Mouse (Mus musculus): ENCODE measurements at regions not wholly inside any gene's neighbourhood (a gene's known extent, or its start where the extent isn't known, plus 50 kb on each side); places are given as distances from the start of the nearest gene placed in this dataset.

- no peak for DNase-seq (ENCODE audit: low spot score)
- ATAC-seq (replicated peaks; ENCODE audit: low FRiP score) = no peak
- H3K36me3 ChIP-seq (ENCODE audit: control insufficient read depth, insufficient read depth, low read length) = no peaks in the 10 kb centered on the region
- H3K4me2 ChIP-seq = no peak overlapping the region
- H3K4me3 ChIP-seq (ENCODE audit: low read depth, low read length) = no peak overlapping the region
- WGBS = 74% methylated on average over 1 of the region's 1 CpGs
- no peaks in the 10 kb centered on the region for H3K4me1 ChIP-seq (replicated peaks; ENCODE audit: control insufficient read depth, insufficient read depth, low read length)
- no peaks in the 10 kb centered on the region for H3K27me3 ChIP-seq (replicated peaks; ENCODE audit: control insufficient read depth, insufficient read depth, low read length)
- no peaks in the 10 kb centered on the region for H3K9me3 ChIP-seq (ENCODE audit: control insufficient read depth, low read length)
- H3K9ac ChIP-seq (ENCODE audit: low read depth, low read length) = no peak overlapping the region
- no peak overlapping the region for H3K27ac ChIP-seq (ENCODE audit: low read depth, low read length)
Measured at GRCm38 (mm10) chr15:72383470-72383869, 1450.9 kb upstream of the Gm6569 start.

- no peaks in the 10 kb centered on the region for H3K9me3 ChIP-seq (ENCODE audit: control insufficient read depth, low read length)
- H3K36me3 ChIP-seq (ENCODE audit: control insufficient read depth, insufficient read depth, low read length) = no peaks in the 10 kb centered on the region
- no peak overlapping the region for H3K4me3 ChIP-seq (ENCODE audit: low read depth, low read length)
- H3K4me1 ChIP-seq (replicated peaks; ENCODE audit: control insufficient read depth, insufficient read depth, low read length) = no peaks in the 10 kb centered on the region
- H3K9ac ChIP-seq (ENCODE audit: low read depth, low read length) = no peak overlapping the region
- ATAC-seq (replicated peaks; ENCODE audit: low FRiP score) (no peak), DNase-seq (ENCODE audit: low spot score) (no peak)
- H3K27me3 ChIP-seq (replicated peaks; ENCODE audit: control insufficient read depth, insufficient read depth, low read length) = no peaks in the 10 kb centered on the region
- H3K4me2 ChIP-seq = no peak overlapping the region
- WGBS = 65% methylated on average over 2 of the region's 2 CpGs
- no peak overlapping the region for H3K27ac ChIP-seq (ENCODE audit: low read depth, low read length)
Measured at GRCm38 (mm10) chr15:72393226-72393625, 1441.1 kb upstream of the Gm6569 start.

GRCm38 (mm10) chr15:72411956-72412355, 1422.4 kb upstream of the Gm6569 start:
- DNase-seq (ENCODE audit: low spot score) (no peak), ATAC-seq (replicated peaks; ENCODE audit: low FRiP score) (no peak)
- WGBS = 61% methylated on average over 6 of the region's 6 CpGs
- Histone ChIP-seq H3K4me2 (no peak overlapping the region), H3K9ac (ENCODE audit: low read depth, low read length) (no peak overlapping the region), H3K27me3 (replicated peaks; ENCODE audit: control insufficient read depth, insufficient read depth, low read length) (no peaks in the 10 kb centered on the region), H3K9me3 (ENCODE audit: control insufficient read depth, low read length) (no peaks in the 10 kb centered on the region), H3K4me1 (replicated peaks; ENCODE audit: control insufficient read depth, insufficient read depth, low read length) (no peaks in the 10 kb centered on the region), H3K36me3 (ENCODE audit: control insufficient read depth, insufficient read depth, low read length) (no peaks in the 10 kb centered on the region), H3K27ac (ENCODE audit: low read depth, low read length) (no peak overlapping the region), H3K4me3 (ENCODE audit: low read depth, low read length) (no peak overlapping the region)

All from liver, embryonic 11.5 days (tissue).